Mouse (Mus musculus) urinary bladder, postnatal 25 days (tissue): ENCODE data around the gene Sema4g.
A peak's percentile ranks its signal among the peaks of the same experiment; 100 is the strongest.

Experiments used
- DNase-seq: peaks from one replicate; pipeline ENCODE4 v3.0.0; 2022; ENCODE audit warnings: low spot score

Gene Sema4g

GRCm38 (mm10) chr19:44988831-44989566 is at the start of gene Sema4g:
TSS of gene Sema4g (plus strand) at chr19:44989101.
- DNase-seq: no peak

- no peak for DNase-seq
Observed at GRCm38 (mm10) chr19:44959633-44960032, 29.3 kb upstream of the Sema4g start.

DNA sequence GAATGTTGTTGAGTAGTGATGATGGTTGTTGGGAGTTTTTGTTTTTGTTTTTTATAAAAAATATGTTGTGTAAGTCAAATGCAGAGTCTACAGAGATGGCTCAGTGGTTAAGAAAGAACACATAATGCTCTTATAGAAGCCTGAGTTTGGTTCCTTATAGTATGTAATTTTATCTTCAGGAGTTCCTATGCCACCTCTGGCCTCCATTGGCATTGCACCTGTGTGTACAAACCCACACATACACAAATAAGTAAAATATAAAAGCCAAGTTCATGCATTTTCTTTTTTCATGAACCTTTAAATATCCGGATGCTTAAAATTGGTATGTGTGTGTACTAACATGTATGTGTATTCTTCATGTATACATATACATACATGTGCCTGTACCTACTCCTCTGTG is 22.9 kb upstream of the Sema4g start:
- DNase-seq: no peak

DNA sequence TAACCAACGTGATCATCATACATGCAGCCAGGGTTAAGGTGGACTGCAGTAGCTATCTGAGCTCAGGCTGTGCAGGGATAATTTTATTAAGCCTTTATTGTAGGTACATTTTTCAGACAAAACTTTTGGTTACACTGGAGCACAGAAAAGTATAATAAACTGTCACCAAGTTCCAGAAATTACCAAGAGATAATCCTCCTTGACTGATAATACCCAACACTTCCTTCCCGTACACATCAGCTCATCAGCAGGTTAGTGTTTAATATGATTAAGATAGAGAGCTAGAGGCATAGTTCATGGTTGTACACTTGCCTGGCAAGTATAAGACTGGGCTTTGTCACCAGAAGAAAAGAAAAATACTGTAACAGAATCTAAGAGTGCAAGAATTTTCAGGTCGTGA is 20.6 kb upstream of the Sema4g start:
- no peak for DNase-seq

DNA sequence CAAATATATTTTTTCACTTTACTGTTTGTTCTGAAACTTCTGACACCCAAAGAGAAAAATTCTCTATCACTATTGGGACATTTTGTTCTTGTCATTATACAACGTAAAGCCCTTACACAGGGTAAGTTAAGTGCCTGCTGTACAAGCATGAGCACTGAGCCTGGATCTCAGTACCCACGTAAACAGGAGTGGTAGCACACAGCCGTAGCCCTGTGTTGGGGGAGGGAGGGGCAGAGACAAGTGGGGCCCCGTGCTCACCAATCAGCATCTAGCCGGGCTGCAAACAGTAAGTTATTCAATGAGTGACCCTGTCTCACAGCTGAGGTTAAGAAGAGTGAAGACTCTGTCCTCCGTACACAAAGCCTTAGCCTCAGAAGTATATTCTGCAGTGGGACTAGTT is 12.3 kb upstream of the Sema4g start:
- no peak for DNase-seq

DNA sequence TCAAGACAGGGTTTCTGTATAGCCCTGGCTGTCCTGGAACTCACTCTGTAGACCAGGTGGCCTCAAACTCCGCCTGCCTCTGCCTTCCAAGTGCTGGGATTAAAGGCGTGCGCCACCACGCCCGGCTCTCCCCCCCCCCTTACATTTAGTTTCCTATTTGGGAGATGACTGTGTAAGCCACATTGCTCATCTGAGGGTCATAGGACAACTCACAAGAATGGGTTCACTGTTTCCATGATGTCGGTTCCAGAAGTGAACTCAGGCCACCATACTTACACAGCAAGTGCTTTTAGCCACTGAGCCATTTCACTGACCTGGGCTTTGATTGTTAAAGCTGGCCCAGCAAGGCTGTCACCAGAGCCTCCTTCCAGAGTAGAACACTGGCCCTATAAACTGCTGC is 11.8 kb upstream of the Sema4g start:
- no peak for DNase-seq

DNA sequence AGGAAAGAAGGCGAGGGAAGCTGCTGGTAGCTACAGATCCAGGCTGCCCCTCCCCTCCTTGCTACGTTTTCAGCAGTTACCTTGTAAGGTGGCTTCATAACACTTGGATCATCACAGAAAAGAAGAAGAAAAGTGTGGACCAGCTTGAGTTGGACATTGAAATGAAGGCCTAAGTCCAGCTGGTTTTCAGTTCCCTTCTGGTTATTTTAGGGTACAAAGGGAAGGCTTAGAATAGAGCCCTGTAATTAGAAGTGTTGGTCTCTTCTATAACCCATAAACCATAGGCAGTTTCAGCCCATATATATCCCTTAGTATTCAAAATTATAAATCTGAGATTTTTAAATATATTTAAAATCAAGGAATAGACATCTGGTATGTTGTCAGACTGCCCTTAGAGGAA is 8.1 kb upstream of the Sema4g start:
- no peak for DNase-seq

DNA sequence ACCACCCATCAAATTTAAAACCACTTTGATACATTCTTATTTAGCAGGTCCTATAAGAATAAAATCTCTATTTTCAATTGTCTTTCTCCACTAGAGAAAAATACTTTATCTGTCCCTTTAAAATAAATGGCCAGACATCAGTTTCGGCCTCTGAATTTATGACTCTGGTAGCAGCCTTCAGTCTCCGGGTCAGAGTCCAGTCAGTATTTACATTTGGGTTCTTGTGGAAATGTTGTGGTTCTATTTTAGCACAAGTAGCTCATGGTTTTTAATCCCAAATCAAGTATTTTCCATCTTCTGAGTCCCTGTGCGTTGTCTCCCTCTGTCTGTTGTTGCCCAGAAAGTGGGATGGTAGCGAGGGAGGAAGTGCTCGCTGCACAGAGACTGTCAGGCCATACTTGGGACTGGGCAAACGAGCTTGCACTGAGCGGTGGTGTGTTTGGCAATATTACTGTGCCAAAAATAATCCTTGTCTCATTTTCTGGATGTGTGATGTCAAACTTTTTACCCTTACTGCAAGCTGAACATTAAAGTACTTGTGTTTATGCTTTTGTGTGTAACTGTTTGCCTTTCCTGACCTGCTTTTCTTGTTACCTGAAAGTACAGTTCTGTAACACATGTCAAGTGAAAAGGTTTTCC is 6.3 kb upstream of the Sema4g start:
- no peak for DNase-seq

DNA sequence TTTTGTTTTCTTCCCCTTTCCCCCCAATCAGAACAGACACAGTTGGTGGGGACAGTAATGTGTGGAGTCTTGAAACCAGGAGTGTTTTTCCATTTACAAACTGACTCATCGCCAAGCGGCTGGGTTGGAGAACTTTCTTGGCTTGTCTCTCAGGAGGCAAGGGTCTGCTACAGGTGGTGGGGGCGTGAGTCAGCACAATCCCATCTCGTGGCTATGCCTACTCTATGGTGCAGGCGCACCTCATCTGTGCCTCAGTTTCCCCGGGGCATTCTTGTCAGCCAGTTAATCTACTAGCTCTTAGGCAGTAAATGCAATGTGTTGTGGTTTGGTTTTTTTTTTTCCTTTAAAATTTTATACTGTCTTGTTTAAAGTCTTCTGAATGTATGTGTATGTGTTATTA is 5.5 kb upstream of the Sema4g start:
- no peak for DNase-seq

DNA sequence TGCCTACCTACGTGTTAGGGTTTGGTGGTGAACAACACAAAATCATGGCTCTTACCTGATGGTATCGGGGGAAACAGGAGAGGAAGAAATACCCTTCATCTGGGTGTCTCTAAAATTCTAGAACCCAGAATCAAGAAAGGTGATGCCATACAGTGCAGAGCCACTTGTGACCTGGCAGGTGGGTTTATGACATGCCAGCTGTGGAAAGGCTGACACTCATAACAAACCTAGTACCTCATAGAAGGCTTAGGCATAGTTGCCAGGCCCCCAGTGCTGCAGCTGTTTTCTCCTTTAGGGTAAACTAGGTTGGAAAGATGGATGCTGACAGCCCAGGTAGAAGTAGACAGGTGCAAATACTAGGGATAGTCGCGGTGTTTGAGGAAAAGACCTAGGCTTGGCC is 4.5 kb upstream of the Sema4g start:
- DNase-seq: no peak

GRCm38 (mm10) chr19:44985159-44985988 is 3.5 kb upstream of the Sema4g start:
- no peak for DNase-seq

- DNase-seq: peak; percentile 39
Observed at GRCm38 (mm10) chr19:44987004-44987403, 1.9 kb upstream of the Sema4g start.

GRCm38 (mm10) chr19:44987851-44988250 is 1.1 kb upstream of the Sema4g start:
- no peak for DNase-seq

GRCm38 (mm10) chr19:44988321-44988720 is 580 bp upstream of the Sema4g start:
- no peak for DNase-seq

DNA sequence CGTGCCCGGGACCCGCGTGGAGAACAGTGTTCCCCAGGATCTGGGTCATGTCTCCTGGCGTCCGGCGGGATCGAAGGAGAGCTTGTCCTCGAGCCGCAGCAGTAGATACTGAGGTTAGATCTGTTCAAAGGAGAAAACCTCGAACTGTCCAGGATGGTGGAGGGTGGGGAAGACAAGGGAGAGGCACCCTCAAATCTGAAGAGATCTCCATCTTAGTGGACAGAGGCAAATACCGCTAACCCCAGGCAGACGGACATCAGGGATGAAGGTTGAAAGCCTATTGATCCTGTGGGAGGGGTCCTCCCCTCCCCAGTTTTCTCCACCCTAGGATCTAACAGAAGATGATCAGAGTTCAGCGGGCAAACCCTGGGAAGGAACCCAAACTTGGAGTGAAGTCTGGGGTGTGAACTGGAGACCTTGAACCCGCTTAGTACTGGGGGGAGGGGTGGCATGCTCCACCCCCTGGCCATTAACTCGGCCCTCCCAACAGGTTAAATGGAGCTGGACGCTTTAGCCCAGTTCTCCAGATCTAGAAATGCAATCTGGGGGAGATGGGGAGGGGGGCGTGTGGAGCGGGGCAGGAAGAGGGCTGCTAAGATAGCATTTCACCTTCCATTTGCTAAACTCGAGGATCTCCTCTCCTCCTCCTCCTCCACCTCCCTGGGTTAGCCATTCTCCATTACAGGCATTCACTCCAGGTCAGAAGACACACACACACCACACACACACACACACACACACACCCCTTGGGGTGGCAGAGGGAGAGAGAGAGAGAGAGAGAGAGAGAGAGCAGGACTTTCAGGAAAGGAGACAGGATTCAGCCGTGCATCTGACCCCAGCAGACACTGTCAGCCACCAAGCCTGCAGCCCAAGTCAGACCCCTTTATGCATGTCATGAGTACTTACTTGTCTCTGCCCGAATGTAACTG is 930 bp downstream of the Sema4g start:
- no peak for DNase-seq

GRCm38 (mm10) chr19:44991031-44991430 is 2.1 kb downstream of the Sema4g start:
- no peak for DNase-seq

DNA sequence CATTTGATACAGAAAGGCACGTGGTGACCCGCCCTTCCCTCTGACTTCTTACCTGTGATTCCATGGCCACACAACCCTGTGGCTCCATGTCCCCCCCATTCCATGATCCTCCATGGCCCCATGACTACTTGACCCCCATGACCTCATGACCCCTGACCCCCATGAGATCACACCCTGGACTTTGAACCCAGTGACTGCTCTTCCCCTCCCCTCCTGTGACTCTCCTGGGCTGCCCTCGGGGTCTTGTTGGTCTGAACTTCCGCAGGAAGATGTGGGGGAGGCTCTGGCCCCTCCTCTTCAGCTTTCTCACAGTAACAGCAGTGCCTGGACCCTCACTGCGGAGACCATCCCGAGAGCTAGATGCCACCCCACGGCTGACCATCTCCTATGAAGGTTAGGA is 3.3 kb downstream of the Sema4g start:
- DNase-seq: no peak

DNA sequence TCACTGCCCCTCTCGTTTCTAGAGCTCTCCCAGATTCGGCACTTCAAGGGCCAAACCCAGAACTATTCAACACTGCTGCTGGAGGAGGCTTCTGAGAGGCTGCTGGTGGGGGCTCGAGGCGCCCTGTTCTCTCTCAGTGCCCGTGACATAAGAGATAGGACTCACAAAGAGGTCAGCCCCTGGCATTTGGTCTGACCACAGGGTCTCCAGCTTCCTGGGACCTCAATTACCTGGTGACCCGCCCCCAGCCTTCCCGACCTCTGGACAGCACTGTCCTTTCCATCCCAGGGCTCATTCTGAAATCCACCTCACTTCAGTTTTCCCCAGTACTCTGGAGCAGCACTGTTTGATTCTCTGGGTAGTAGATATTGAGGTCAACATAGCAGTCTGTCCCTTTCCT is 3.8 kb downstream of the Sema4g start:
- no peak for DNase-seq

DNA sequence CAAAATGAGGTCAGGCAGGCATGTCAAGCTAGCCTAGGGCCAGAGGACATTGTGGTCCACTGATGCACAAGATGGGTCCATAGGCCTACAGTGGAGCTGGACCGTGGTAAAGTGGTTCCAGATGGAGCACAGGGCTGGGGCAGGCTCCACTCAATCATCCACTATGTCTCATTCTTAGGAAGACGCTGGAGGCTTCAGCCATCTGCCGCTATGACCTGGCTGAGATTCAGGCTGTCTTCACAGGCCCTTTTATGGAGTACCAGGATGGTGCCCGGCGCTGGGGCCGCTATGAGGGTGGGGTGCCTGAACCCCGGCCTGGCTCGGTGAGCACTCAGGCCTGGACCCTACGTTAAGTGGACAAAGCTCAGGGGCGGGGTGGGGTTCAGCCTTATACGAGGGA is 8.9 kb downstream of the Sema4g start:
- DNase-seq: no peak

DNA sequence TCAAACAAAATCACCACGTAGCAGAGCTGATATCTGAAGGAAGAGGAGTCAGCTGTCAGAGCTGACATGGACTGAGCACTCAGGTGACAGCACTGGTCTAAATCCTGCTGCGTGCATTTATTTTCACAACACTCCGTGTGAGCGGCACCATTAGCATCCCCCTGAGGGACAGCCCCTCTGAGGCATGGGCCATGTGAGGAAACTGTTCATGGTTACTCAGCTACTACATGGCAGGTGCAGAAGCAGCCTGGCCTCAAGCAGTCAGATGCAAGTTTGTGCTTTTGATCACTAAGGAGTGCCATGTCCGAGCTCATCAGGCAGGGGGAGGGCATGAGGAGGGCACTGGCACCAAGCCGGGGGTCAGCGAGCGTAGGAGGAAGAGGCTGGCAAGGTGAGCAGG is 10.7 kb downstream of the Sema4g start:
- no peak for DNase-seq

DNA sequence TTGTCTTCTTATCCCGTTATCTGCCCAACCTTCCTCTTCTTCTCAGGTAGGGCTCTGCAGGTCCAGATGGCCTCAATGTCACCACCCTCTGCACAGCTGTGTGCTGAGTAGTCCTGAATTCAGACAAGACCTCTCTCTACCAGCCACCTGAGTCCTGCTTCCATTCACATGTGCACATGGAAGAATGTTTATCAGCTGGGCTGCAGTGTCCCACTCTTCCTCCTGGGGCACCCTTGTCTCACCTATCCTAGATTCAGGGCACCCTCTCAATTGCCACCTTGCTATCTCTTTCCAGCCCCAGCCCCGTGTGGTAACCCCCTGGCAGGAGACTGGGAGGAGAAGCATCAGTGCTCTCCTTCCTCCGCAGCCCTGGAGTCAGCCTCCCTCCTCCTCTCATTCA is 13.4 kb downstream of the Sema4g start:
- no peak for DNase-seq
